Mouse (Mus musculus) induced T-regulatory cell, adult 2 months (primary cell): ENCODE measurements around the gene Orai1.
"Not testable (repeated sequence)": the region's sequence is repeated elsewhere in the genome, so short reads cannot be mapped to it uniquely, and the experiment has no call there.

Experiments
- DNase-seq: peaks from one replicate; pipeline ENCODE4 v3.0.0-alpha.2; 2012; ENCODE audit warnings: low read depth

Orai1 gene

DNA sequence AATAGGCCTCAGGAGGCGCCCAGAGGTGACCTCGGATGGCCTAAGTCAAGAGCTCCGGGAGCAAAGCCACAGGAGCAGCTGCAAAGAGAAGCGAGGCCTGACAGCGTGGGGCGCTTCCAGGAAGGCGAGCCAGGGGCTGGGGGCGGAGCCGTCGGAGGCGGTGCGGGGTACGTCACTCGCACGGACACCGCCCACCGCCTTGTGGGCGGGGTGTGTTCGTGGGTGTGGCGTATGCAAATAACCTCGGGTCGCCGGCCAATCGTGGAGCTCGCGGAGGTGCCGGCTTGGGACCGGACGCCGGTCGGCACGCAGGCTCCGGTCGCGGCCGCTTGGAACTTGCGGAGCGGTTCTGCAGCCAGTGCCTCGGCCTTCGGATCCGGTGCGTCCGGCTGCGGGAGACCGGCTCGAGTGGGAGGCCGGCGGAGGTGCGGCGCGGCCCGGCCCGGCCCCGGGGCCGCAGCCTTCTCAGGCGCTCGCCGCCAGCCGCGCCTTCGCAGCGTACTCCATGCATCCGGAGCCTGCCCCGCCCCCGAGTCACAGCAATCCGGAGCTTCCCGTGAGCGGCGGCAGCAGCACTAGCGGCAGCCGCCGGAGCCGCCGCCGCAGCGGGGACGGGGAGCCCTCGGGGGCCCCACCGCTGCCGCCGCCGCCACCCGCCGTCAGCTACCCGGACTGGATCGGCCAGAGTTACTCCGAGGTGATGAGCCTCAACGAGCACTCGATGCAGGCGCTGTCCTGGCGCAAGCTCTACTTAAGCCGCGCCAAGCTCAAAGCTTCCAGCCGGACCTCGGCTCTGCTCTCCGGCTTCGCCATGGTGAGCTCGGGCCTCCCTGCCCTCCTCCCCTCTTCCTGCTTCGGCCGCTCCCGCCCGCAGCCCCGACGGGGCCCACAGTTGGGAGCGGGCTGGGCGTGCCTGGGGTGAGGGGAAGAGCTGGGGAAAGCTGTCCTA lies at the start of gene Orai1:
Gene Orai1, plus strand, starts transcription at position 322 of the 949 bp plus-strand sequence.
- DNase-seq, result peak; percentile 99

DNA sequence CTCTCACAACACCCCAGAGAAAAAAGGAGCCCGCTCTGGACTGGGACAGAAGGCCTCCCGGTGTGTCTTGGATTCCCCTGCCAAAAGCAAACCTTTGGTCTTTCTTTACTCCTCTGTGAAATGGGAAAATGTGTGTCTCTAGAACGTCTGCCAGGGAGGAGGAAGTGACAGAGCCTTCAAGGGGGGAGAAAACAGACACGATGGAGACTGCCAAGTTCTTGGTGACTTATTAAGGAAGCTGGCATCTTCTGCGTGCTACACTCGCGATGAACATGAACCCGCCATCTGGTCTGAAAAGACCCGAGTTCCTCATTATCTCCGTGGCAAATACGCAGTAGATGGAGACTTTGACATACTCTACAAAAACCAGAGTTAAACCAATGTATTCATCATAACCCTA lies 49.4 kb upstream of the Orai1 start:
- DNase-seq, result no peak

DNA sequence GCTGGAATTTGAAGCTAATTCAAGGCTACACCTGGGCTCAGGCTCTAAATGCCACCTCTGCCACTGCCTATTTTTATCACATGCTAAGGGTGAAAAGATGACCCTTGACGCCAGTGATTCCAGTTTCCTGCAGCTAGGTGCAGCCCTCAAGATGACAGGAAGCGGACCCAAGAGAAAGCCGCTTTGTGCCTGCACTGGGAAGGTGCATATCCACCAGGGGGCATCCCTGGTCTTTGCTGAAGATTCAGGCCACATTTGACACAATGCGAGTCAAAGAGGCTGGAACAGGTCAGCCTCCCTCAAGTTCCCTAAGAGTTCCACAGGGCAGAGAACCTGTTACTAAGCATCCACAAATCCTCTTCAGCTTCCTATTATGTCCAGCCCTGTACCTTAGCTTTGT lies 46.6 kb upstream of the Orai1 start:
- peak; percentile 89 for DNase-seq

DNA sequence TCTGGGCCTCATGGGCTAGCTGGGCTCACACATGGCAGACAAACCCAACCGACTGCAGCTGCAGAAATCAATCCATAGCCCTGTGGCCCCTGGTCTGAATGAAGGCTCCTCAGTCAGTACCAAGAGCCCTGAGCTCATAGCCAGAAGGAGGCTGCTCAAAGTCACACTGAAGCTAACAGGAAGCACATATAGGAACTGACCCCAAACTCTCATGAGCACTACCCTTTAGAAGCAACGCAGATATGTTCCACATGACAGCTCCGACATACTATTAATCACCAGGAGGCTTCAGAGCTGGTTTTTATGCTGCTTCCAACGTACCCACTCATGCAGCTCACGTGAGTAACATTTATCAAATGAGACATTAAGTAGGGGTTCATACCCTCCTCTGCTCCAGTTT lies 44.8 kb upstream of the Orai1 start:
- DNase-seq, result no peak

DNA sequence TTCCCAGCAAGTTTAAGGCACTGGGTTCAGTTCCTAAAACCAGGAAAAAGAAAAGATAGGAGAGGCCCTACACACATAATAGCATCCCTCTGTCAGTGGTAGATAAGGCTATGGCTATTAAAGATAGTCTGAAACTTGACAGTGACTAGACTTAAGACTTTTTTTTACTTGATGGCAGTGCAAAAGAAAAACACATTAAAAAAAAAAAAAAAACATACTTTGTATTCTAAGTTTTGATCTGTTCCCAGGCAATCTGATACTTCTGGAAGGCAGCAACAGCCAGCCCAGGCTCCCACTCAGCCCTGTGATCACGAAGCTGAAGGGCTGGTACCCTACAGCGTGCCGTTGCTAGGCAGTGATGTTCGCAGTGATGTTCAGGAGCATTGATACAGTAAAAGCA lies 43.4 kb upstream of the Orai1 start:
- DNase-seq, result no peak

DNA sequence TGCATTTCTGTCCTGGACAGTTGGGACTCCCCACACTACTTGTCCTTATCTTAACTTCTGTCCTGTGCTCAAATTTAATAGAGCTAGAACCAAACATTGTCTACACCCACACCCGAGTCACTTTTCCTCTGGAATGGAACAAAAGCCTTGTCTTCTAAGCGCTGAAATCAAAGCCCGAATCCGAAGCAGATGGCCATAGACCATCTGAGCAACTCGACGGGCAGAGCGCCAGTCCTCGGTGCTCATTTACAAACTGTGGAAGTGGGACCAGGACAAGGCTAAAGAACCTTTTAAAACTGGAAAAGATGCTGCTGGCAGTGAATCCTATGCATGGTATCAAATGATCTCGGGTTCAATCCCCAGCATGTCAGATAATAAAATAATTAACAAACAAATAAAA lies 42.8 kb upstream of the Orai1 start:
- no peak for DNase-seq

DNA sequence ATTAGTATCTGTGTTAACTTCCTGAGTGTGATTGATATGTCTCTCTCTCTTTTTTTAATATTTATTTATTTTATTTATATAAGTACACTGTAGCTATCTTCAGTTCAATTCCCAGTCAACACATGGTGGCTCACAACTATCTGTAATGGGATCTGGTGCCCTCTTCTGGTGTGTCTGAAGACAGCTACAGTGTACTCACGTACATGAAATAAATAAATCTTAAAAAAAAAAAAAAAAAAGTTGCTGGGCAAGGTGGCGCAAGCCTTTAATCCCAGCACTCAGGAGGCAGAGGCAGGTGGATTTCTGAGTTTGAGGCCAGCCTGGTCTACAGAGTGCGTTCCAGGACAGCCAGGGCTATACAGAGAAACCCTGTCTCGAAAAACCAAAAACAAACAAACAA lies 40.2 kb upstream of the Orai1 start:
- DNase-seq, result not testable (repeated sequence)

GRCm38 (mm10) chr5:122978970-122979369 lies 35.9 kb upstream of the Orai1 start:
- DNase-seq, result no peak

GRCm38 (mm10) chr5:122984483-122984882 lies 30.4 kb upstream of the Orai1 start:
- no peak for DNase-seq

DNA sequence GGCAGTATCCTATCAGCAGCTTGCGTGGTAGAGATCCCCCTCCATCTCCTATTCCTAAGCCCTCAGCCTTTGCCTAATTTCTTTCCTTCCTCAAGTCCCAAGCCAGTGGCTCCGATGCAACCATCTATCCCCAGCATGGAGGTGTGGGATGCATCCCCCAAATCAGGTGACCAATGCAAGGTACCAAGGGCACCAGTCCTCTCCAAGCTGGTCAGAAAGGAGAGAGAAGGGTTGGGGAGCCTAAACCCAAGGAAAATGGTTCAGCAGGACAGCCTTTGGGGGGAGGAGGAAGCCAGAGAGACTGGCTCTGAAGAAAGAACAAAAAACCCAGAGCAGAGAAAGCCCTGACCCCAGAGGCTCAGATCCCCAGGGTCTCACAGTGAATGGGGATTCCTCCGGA lies 29.6 kb upstream of the Orai1 start:
- peak; percentile 53 for DNase-seq

DNA sequence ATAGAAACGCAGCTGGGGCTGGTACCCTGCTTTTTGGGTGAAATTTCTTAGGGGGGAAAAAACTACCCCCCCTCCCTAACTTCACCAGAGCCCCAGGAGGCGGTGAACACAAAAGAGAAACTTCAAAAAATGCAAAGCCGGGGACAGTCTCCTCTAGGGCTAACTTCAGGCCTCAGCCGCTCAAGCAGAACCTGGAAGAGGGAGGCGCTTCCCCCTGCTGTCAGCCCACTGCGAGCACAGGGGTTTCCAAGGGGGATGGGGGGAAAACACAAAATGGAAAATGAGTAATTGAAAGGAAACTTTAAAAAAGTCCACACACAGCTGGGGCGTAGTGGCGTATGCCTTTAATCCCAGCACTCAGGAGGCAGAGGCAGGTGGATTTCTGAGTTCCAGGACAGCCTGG lies 28.8 kb upstream of the Orai1 start:
- DNase-seq, result peak; percentile 83

DNA sequence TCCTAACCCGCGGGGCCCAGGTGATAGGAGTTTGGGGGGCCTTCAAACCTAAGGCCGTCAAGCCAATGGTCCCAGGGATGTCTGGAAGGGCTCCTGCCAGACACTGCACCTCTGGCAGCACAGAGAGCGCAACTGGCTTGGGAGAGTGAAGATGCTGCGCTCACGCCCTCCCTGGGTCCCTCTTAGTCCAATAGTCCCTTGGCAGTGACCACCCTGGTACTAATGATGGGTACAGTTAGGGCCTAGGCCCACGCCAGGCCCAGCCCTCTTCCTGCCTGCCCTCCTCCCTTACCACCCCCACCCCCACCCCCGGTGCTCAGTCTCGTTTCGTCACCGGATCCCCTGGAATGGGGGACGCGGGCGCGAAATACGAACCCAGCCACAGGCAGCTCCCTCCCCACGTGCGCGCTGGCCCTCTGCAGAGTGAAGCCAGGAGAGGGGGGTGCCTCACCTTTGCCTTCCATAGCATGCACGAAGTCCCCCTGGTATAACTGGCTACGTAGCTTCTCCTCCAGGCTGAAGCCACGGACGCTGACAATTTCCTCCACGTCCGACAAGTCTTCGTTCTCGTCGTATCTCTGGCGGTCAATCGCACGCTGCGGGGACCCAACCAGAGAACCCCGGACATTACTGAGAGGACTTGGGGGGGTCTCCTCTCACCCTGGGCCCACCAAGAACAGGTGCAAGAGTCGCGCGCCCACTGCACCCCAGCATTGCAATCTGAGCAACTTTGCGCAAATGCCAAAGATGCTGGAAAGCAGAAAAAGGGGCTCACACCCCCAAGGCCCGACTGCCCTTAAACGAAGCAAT lies 27.5 kb upstream of the Orai1 start:
- DNase-seq, result peak; percentile 83

DNA sequence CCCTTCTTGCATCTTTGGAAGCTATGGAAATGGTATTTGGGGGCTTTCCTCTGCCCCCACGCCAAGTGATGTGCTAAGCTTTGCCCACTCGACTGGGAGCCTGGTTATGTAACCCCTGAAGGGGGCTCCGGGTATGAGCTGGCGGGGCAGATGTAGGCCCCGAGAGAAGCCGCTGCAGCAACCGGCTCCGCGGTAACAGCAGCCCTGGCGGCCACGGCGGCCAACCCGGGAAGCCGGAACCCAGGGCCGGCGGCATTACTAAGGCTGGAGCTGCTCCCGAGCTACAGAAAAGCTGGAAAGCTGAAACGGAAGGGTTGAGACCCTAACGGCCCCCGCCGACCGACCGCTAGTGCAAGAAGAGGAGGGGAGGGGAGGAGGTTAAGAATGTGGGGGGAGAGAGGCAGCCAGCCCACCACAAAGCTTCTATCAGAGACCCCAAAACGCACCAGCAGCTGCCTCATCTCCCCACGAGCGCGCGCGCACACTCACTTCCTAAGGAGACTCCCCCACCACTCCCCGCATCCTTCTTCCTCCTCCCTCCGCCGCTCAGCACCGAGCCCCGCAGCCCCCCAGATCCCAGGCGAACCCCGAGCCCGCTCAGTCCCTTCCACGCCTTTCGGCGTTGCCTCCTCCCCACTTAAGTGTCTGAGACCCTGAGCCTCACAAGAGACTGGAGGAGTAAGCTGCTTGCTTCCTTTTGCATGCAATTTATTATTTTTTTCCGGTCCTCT lies 26.7 kb upstream of the Orai1 start:
- DNase-seq, result peak; percentile 73

DNA sequence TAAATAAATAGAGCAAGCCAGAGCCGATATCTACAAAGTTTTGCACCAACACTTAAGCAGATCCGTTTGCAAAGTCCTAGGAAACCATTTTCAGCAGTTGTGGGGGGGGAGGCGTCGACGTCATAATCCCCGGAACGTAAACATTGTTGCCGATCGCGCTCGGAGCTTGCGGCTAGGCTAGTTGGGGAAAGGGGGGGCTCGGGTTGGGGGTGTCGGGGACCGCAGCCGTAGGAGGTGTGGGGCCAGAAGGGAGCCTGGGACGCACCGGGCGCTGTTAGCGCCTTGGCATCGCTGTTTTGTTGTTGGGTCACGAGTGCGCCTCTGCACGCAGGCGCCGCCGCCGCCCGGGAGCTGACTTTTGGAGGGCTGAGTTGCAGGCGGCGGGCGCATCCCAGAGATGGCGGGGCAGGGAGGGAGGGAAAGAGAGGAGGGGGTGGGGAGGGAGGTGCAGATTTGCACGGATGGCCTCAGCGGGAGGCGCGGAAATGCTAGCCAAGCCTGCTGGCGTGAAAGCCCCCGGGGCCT lies 25.8 kb upstream of the Orai1 start:
- peak; percentile 96 for DNase-seq

DNA sequence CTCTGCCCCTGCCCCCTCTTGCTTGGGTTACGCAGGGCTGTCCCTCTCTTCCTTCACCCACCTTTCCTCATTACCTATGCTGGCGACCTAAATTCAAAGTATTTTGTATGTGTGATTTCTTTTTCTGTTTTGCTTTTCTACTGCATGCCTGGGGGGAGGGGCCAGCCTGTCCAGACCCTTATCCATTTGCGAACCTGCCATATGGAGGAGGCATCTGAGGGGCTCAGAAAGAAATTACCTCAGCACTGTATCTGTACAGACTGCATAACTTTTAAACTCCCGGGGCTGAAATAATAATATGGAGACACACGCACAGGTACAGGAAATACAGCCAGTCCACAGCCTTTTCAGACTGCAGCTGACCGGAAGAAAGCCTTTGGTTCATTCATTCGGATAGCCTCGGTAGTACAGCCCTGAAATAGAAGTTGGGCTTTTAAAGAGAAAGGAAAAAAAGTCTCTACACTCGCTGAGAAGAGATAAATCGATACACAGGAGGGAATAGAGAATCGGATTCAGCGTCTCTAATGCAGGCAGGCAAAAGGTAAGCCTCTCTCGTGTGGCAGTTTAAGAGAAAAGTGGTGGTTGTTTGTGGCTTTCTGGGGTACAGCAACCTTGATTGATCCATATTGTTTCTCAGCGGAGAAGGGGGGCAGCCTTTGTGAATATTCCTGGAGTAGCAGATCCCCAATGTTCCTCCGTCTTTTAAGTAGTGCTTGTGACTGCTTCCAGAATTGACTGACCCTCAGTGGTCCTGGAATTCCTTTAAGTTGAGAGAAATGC lies 25.1 kb upstream of the Orai1 start, which contains the start of gene Kdm2b:
Gene Kdm2b, minus strand, starts transcription at position 273 of the 780 bp plus-strand sequence.
- DNase-seq, result peak; percentile 81

- DNase-seq, result peak; percentile 97
These were observed 24.3 kb upstream of the Orai1 start for GRCm38 (mm10) chr5:122990411-122991160.

- peak; percentile 54 for DNase-seq
These were observed 23.4 kb upstream of the Orai1 start for GRCm38 (mm10) chr5:122991350-122992004.

- peak; percentile 58 for DNase-seq
These were observed 21.1 kb upstream of the Orai1 start for GRCm38 (mm10) chr5:122993811-122994210.

- peak; percentile 100 for DNase-seq
These were observed 20.5 kb upstream of the Orai1 start for GRCm38 (mm10) chr5:122994303-122994846.
